Mouse (Mus musculus): Measurements from ENCODE around the gene Ccdc110. TPM values are rescaled to one million over a fixed set of nuclear protein-coding genes. Genes with fewer than 3 reads are reported as not detected.

Ccdc110 gene
- not detected in 2 replicates for polyA plus RNA-seq (2012; rRNA removed)

GRCm38 (mm10) chr8:45934582-45935014, at the start of gene Ccdc110:
Gene Ccdc110, plus strand, starts transcription at chr8:45934619.

GRCm38 (mm10) chr8:45885202-45885685, 49.2 kb upstream of the Ccdc110 start, which contains the start of gene Pdlim3:
Gene Pdlim3, plus strand, starts transcription at chr8:45885461.

DNA sequence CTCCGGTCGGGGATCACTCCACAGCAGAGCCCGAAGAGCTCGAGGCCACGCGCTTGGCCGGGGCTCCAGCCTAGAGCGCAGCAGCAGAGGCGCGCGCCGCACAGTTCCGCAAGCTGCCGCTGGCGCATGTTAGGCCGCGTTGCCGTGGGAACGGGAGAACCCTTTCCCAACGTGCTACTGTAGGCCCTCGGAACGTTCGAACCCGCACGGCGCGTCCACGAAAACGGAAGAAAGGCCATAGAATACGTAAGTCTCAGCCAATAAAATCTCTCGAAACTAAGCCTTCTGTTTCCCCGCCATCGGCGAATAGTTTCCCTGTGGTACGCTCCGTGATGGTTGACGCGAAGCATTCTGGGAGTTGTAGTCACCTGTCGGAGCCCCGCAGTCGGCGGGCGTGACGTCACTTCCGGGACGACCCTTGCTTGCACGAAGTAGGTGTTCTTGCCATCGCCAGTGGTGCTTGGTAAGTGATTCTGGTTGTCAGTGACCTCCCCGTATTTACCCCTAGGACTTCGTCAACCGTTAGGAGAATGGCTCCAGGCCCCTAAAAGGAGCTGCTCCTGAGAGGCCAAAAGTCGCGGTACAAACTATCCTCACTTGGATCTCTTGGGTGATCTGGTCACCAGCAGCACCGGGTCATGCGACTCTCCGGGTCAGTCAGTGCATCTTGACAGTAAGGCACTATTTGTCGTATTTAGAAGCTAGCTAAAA, 40.9 kb downstream of the Ccdc110 start, which contains the start of the genes 1700029J07Rik and Ufsp2:
Gene 1700029J07Rik (minus strand): TSS at position 127 of the 711 bp plus-strand sequence.
Gene Ufsp2 (plus strand): TSS at position 403 of the 711 bp plus-strand sequence.

Other genes with a start within 250 kb of the Ccdc110 start
- 0.52 and 1.3 TPM in 2 replicates for gene Pdlim3, start 49.2 kb upstream of the Ccdc110 start, polyA plus RNA-seq (2012; rRNA removed)
- gene 1700029J07Rik, start 40.6 kb downstream of the Ccdc110 start, polyA plus RNA-seq (2012; rRNA removed) = 0.66 and 0.81 TPM in 2 replicates
- gene Ufsp2, start 40.9 kb downstream of the Ccdc110 start, polyA plus RNA-seq (2012; rRNA removed) = 21.8 and 23.0 TPM in 2 replicates
- 0.03 and 0.08 TPM in 2 replicates for gene Lrp2bp, start 64.7 kb downstream of the Ccdc110 start, polyA plus RNA-seq (2012; rRNA removed)
- gene Ankrd37, start 71.1 kb downstream of the Ccdc110 start, polyA plus RNA-seq (2012; rRNA removed) = 2.3 and 2.8 TPM in 2 replicates
- 4.4 and 4.6 TPM in 2 replicates for gene Cfap97, start 217.2 kb downstream of the Ccdc110 start, polyA plus RNA-seq (2012; rRNA removed)
- gene Snx25, start 217.5 kb downstream of the Ccdc110 start, polyA plus RNA-seq (2012; rRNA removed) = 4.6 and 4.8 TPM in 2 replicates